Mouse (Mus musculus): Measurements from ENCODE around the gene Ctns. TPM values are rescaled to one million over a fixed set of nuclear protein-coding genes. Genes with fewer than 3 reads are reported as not detected.

Gene Ctns
- total RNA-seq (2015): 18.4 and 19.3 TPM in 2 replicates
- 21.0 and 23.3 TPM in 2 replicates for total RNA-seq (2017)

- ATAC-seq (ENCODE audit: poor library complexity, severe bottlenecking): peak; percentile 88
Measured at GRCm38 (mm10) chr11:73198603-73199229, at the start of gene Ctns. Gene Ctns, minus strand, starts transcription at chr11:73199042.

- no peak for ATAC-seq (ENCODE audit: poor library complexity, severe bottlenecking)
Measured at GRCm38 (mm10) chr11:73242777-73243176, 43.9 kb upstream of the Ctns start.

- ATAC-seq (ENCODE audit: poor library complexity, severe bottlenecking): no peak
Measured at GRCm38 (mm10) chr11:73242199-73242598, 43.4 kb upstream of the Ctns start.

- ATAC-seq (ENCODE audit: poor library complexity, severe bottlenecking): no peak
Measured at GRCm38 (mm10) chr11:73236731-73237130, 37.9 kb upstream of the Ctns start.

GRCm38 (mm10) chr11:73235990-73236701 lies 37.3 kb upstream of the Ctns start:
- ATAC-seq (ENCODE audit: poor library complexity, severe bottlenecking): no peak

GRCm38 (mm10) chr11:73233992-73234391 lies 35.1 kb upstream of the Ctns start, which contains the start of gene Trpv1:
Gene Trpv1, plus strand, starts transcription at chr11:73234292.
- no peak for ATAC-seq (ENCODE audit: poor library complexity, severe bottlenecking)

- no peak for ATAC-seq (ENCODE audit: poor library complexity, severe bottlenecking)
Measured at GRCm38 (mm10) chr11:73232513-73232912, 33.7 kb upstream of the Ctns start.

- ATAC-seq (ENCODE audit: poor library complexity, severe bottlenecking): no peak
Measured at GRCm38 (mm10) chr11:73230081-73230480, 31.2 kb upstream of the Ctns start.

GRCm38 (mm10) chr11:73228881-73229280 lies 30.0 kb upstream of the Ctns start:
- no peak for ATAC-seq (ENCODE audit: poor library complexity, severe bottlenecking)

- ATAC-seq (ENCODE audit: poor library complexity, severe bottlenecking): no peak
Measured at GRCm38 (mm10) chr11:73225856-73226255, 27.0 kb upstream of the Ctns start.

GRCm38 (mm10) chr11:73223966-73224365 lies 25.1 kb upstream of the Ctns start:
- ATAC-seq (ENCODE audit: poor library complexity, severe bottlenecking): peak; percentile 59

GRCm38 (mm10) chr11:73222846-73223245 lies 24.0 kb upstream of the Ctns start:
- no peak for ATAC-seq (ENCODE audit: poor library complexity, severe bottlenecking)

GRCm38 (mm10) chr11:73220651-73221050 lies 21.8 kb upstream of the Ctns start:
- no peak for ATAC-seq (ENCODE audit: poor library complexity, severe bottlenecking)

- no peak for ATAC-seq (ENCODE audit: poor library complexity, severe bottlenecking)
Measured at GRCm38 (mm10) chr11:73219671-73220070, 20.8 kb upstream of the Ctns start.

GRCm38 (mm10) chr11:73213956-73214355 lies 15.1 kb upstream of the Ctns start:
- no peak for ATAC-seq (ENCODE audit: poor library complexity, severe bottlenecking)

- ATAC-seq (ENCODE audit: poor library complexity, severe bottlenecking): peak; percentile 57; the same call in 1 of the 2 replicates
Measured at GRCm38 (mm10) chr11:73207621-73208020, 8.8 kb upstream of the Ctns start.

- ATAC-seq (ENCODE audit: poor library complexity, severe bottlenecking): no peak
Measured at GRCm38 (mm10) chr11:73205194-73205593, 6.4 kb upstream of the Ctns start.

GRCm38 (mm10) chr11:73203895-73204294 lies 5.1 kb upstream of the Ctns start:
- ATAC-seq (ENCODE audit: poor library complexity, severe bottlenecking): no peak

- ATAC-seq (ENCODE audit: poor library complexity, severe bottlenecking): no peak
Measured at GRCm38 (mm10) chr11:73201597-73201996, 2.8 kb upstream of the Ctns start.

GRCm38 (mm10) chr11:73201021-73201420 lies 2.2 kb upstream of the Ctns start:
- no peak for ATAC-seq (ENCODE audit: poor library complexity, severe bottlenecking)

GRCm38 (mm10) chr11:73199879-73200278 lies 1.0 kb upstream of the Ctns start:
- ATAC-seq (ENCODE audit: poor library complexity, severe bottlenecking): 0 out of 2 replicates have a peak, but pooled peaks have one; percentile 13

GRCm38 (mm10) chr11:73199230-73199712 lies 429 bp upstream of the Ctns start, which contains the start of gene Shpk:
Gene Shpk, plus strand, starts transcription at chr11:73199460.
- ATAC-seq (ENCODE audit: poor library complexity, severe bottlenecking): peak; percentile 94

Data from megakaryocyte, adult 5-6 weeks (primary cell).